Mouse (Mus musculus) brown adipose tissue, adult 24 weeks (tissue): Measurements from ENCODE around the gene Plch2. TPM values are rescaled to one million over a fixed set of nuclear protein-coding genes. Genes with fewer than 3 reads are reported as not detected.
"Not testable (repeated sequence)": the region's sequence is repeated elsewhere in the genome, so short reads cannot be mapped to it uniquely, and the experiment has no call there.

Source experiments
- H3K27ac ChIP-seq: fragments of 200-500 bp; replicated peaks from 2 replicates; pipeline ENCODE4 v1.5.1; 2012; ENCODE audit warnings: low read depth, mild to moderate bottlenecking, low read length
- H3K4me1 ChIP-seq: fragments of 200-500 bp; 2 replicates; pipeline ENCODE4 v1.6.1; 2012; ENCODE audit warnings: low read length, mixed read lengths; ENCODE audit not compliant: control insufficient read depth, insufficient read depth, insufficient read length
- H3K4me3 ChIP-seq: fragments of 200-500 bp; 2 replicates; pipeline ENCODE4 v1.5.1; 2012; ENCODE audit warnings: low read depth, mild to moderate bottlenecking, low read length, moderate library complexity; ENCODE audit not compliant: insufficient read depth
- polyA plus RNA-seq: library from polyadenylated mRNA; stranded (reverse); fragments of >200 nt; gene quantifications from 2 replicates; pipeline ENCODE4 v1.2.4, GENCODE M21; 2012; ENCODE audit not compliant: missing spikeins, insufficient read depth, insufficient read length

Plch2 gene
- polyA plus RNA-seq, 1 experiment = not detected

- Histone ChIP-seq H3K4me1 (peaks cover 9% of the 10 kb centered on the region), H3K4me3 (no peak overlapping the region), H3K27ac (no peak overlapping the region)
Observed at GRCm38 (mm10) chr4:155084351-155084750, 27.8 kb upstream of the Plch2 start.

- Histone ChIP-seq H3K4me3 (no peak overlapping the region), H3K27ac (no peak overlapping the region), H3K4me1 (peaks cover 9% of the 10 kb centered on the region)
Observed at GRCm38 (mm10) chr4:155083553-155083952, 27.0 kb upstream of the Plch2 start.

GRCm38 (mm10) chr4:155079666-155080065 lies 23.1 kb upstream of the Plch2 start:
- no peak overlapping the region for H3K4me3 ChIP-seq
- H3K4me1 ChIP-seq = peaks cover 4% of the 10 kb centered on the region; the same call in 1 of the 2 replicates
- H3K27ac ChIP-seq = no peak overlapping the region

GRCm38 (mm10) chr4:155078808-155079207 lies 22.2 kb upstream of the Plch2 start:
- not testable (repeated sequence) for H3K4me3 ChIP-seq, H3K27ac ChIP-seq, H3K4me1 ChIP-seq

- Histone ChIP-seq H3K4me1 (no peaks in the 10 kb centered on the region), H3K27ac (no peak overlapping the region), H3K4me3 (no peak overlapping the region)
Observed at GRCm38 (mm10) chr4:155076677-155077076, 20.1 kb upstream of the Plch2 start.

GRCm38 (mm10) chr4:155075813-155076212 lies 19.2 kb upstream of the Plch2 start:
- H3K4me3 ChIP-seq = no peak overlapping the region
- H3K4me1 ChIP-seq = no peaks in the 10 kb centered on the region
- no peak overlapping the region for H3K27ac ChIP-seq

GRCm38 (mm10) chr4:155075137-155075536 lies 18.6 kb upstream of the Plch2 start:
- H3K4me1 ChIP-seq = no peaks in the 10 kb centered on the region
- no peak overlapping the region for H3K27ac ChIP-seq
- H3K4me3 ChIP-seq = no peak overlapping the region

- Histone ChIP-seq H3K27ac (no peak overlapping the region), H3K4me1 (no peaks in the 10 kb centered on the region), H3K4me3 (no peak overlapping the region)
Observed at GRCm38 (mm10) chr4:155074418-155074817, 17.8 kb upstream of the Plch2 start.

- H3K27ac ChIP-seq = no peak overlapping the region
- 0 out of 2 replicates have a peak, but pooled peaks cover 7% of the 10 kb centered on the region for H3K4me1 ChIP-seq
- no peak overlapping the region for H3K4me3 ChIP-seq
Observed at GRCm38 (mm10) chr4:155070921-155071320, 14.3 kb upstream of the Plch2 start.

GRCm38 (mm10) chr4:155070199-155070598 lies 13.6 kb upstream of the Plch2 start:
- Histone ChIP-seq H3K4me1 (0 out of 2 replicates have a peak, but pooled peaks cover 7% of the 10 kb centered on the region), H3K4me3 (no peak overlapping the region), H3K27ac (no peak overlapping the region)

- Histone ChIP-seq H3K4me3 (no peak overlapping the region), H3K27ac (no peak overlapping the region), H3K4me1 (0 out of 2 replicates have a peak, but pooled peaks cover 7% of the 10 kb centered on the region)
Observed at GRCm38 (mm10) chr4:155069191-155069590, 12.6 kb upstream of the Plch2 start.

- Histone ChIP-seq H3K4me3 (no peak overlapping the region), H3K4me1 (0 out of 2 replicates have a peak, but pooled peaks cover 7% of the 10 kb centered on the region), H3K27ac (no peak overlapping the region)
Observed at GRCm38 (mm10) chr4:155068357-155068972, 11.9 kb upstream of the Plch2 start.

GRCm38 (mm10) chr4:155066834-155067522 lies 10.4 kb upstream of the Plch2 start, which contains the start of gene Pex10:
Gene Pex10 (plus strand): TSS chr4:155067016.
- Histone ChIP-seq H3K4me3 (peak within 1 kb of the TSS; percentile 69), H3K27ac (peak within 1 kb of the TSS; percentile 67), H3K4me1 (0 out of 2 replicates have a peak, but pooled peaks cover 7% of the 10 kb centered on the region)

GRCm38 (mm10) chr4:155065970-155066833 lies 9.6 kb upstream of the Plch2 start:
- H3K4me3 ChIP-seq = peak overlapping the region; percentile 48
- H3K4me1 ChIP-seq = 0 out of 2 replicates have a peak, but pooled peaks cover 7% of the 10 kb centered on the region
- peak overlapping the region; percentile 67 for H3K27ac ChIP-seq

- Histone ChIP-seq H3K4me3 (no peak overlapping the region), H3K4me1 (0 out of 2 replicates have a peak, but pooled peaks cover 7% of the 10 kb centered on the region), H3K27ac (no peak overlapping the region)
Observed at GRCm38 (mm10) chr4:155064474-155064873, 7.9 kb upstream of the Plch2 start.
